Mouse (Mus musculus) CD8-positive naive resting alpha-beta T cell, adult 2 months (primary cell): ENCODE results near the gene Abhd14a.

Source experiments
- DNase-seq, 2 experiments: peaks; one replicate each; pipeline ENCODE4 v3.0.0; 2022; ENCODE audit warnings: low read depth in 2 of 2, low spot score in 2 of 2

The Abhd14a gene

GRCm38 (mm10) chr9:106453271-106454070, 6.0 kb upstream of the Abhd14a start, which contains the start of gene Pcbp4:
TSS of gene Pcbp4 (plus strand) at chr9:106453291.
- no peak for DNase-seq

GRCm38 (mm10) chr9:106452821-106453220, 5.3 kb upstream of the Abhd14a start:
- no peak for DNase-seq

GRCm38 (mm10) chr9:106452351-106452750, 4.9 kb upstream of the Abhd14a start:
- DNase-seq: no peak

GRCm38 (mm10) chr9:106451899-106452298, 4.4 kb upstream of the Abhd14a start:
- DNase-seq: no peak

- no peak for DNase-seq
Observed at GRCm38 (mm10) chr9:106451298-106451697, 3.8 kb upstream of the Abhd14a start.

- DNase-seq: no peak
Observed at GRCm38 (mm10) chr9:106450661-106451060, 3.2 kb upstream of the Abhd14a start.

GRCm38 (mm10) chr9:106449947-106450346, 2.5 kb upstream of the Abhd14a start:
- no peak for DNase-seq

GRCm38 (mm10) chr9:106448498-106449031, 1.1 kb upstream of the Abhd14a start:
- peak; percentile 35 to 64 for DNase-seq

GRCm38 (mm10) chr9:106447951-106448350, 473 bp upstream of the Abhd14a start:
- DNase-seq: no peak

GRCm38 (mm10) chr9:106444836-106445235, 2.6 kb downstream of the Abhd14a start:
- DNase-seq: no peak

GRCm38 (mm10) chr9:106442680-106443079, 4.8 kb downstream of the Abhd14a start:
- no peak for DNase-seq

- DNase-seq: no peak
Observed at GRCm38 (mm10) chr9:106436566-106436965, 10.9 kb downstream of the Abhd14a start.

GRCm38 (mm10) chr9:106433389-106433788, 14.1 kb downstream of the Abhd14a start:
- DNase-seq: no peak

- DNase-seq: no peak
Observed at GRCm38 (mm10) chr9:106430015-106430264, 17.5 kb downstream of the Abhd14a start.

GRCm38 (mm10) chr9:106429221-106430014, 18.1 kb downstream of the Abhd14a start, which contains the start of gene Rpl29:
TSS of gene Rpl29 (plus strand) at chr9:106429454.
- peak; percentile 94 to 96 for DNase-seq

GRCm38 (mm10) chr9:106428719-106429220, 18.7 kb downstream of the Abhd14a start:
- no peak for DNase-seq

GRCm38 (mm10) chr9:106421865-106422160, 25.7 kb downstream of the Abhd14a start:
- peak; percentile 82 to 89 for DNase-seq

GRCm38 (mm10) chr9:106421033-106421864, 26.2 kb downstream of the Abhd14a start:
- DNase-seq: no peak

GRCm38 (mm10) chr9:106420608-106421007, 26.9 kb downstream of the Abhd14a start:
- no peak for DNase-seq

GRCm38 (mm10) chr9:106417841-106418625, 29.4 kb downstream of the Abhd14a start:
- DNase-seq: peak in 1 of 2 experiments; percentile 19
